Mouse (Mus musculus) forebrain, embryonic 11.5 days (tissue): ENCODE results near the gene Rnf212b. TPM values are rescaled to one million over a fixed set of nuclear protein-coding genes. Genes with fewer than 3 reads are reported as not detected.

Experiments used
- ATAC-seq: fragments of 200-750 bp; cut with Nextera tagmentation; replicated peaks from 2 replicates; pipeline ENCODE4 v1.8.0; 2017; ENCODE audit warnings: moderate TSS enrichment; ENCODE audit not compliant: low FRiP score
- DNase-seq: peaks from one replicate; pipeline ENCODE4 v3.0.0-alpha.2; 2017; ENCODE audit warnings: low spot score
- H3K27ac ChIP-seq: fragments of 300-500 bp; sonication (generic); 2 replicates; pipeline ENCODE4 v1.5.1; 2014; ENCODE audit warnings: low read depth, low read length
- H3K27me3 ChIP-seq: fragments of 300-500 bp; sonication (generic); 2 replicates; pipeline ENCODE4 v1.6.1; 2014; ENCODE audit warnings: mild to moderate bottlenecking, low read length, mixed read lengths; ENCODE audit not compliant: control insufficient read depth, insufficient read depth
- H3K36me3 ChIP-seq: fragments of 300-500 bp; sonication (generic); 2 replicates; pipeline ENCODE4 v1.6.1; 2014; ENCODE audit warnings: mild to moderate bottlenecking, low read length, moderate library complexity, mixed read lengths; ENCODE audit not compliant: control insufficient read depth, insufficient read depth
- H3K4me1 ChIP-seq: fragments of 300-500 bp; sonication (generic); replicated peaks from 2 replicates; pipeline ENCODE4 v1.6.1; 2014; ENCODE audit warnings: low read length, mixed read lengths; ENCODE audit not compliant: control insufficient read depth, insufficient read depth
- H3K4me2 ChIP-seq: fragments of 300-500 bp; sonication (generic); 2 replicates; pipeline ENCODE4 v1.6.1; 2014; ENCODE audit warnings: low read depth, mild to moderate bottlenecking, low read length, moderate library complexity, mixed read lengths; ENCODE audit not compliant: severe bottlenecking
- H3K4me3 ChIP-seq: fragments of 300-500 bp; sonication (generic); 2 replicates; pipeline ENCODE4 v1.5.1; 2014; ENCODE audit warnings: low read depth, low read length
- H3K9ac ChIP-seq: fragments of 300-500 bp; sonication (generic); 2 replicates; pipeline ENCODE4 v1.6.1; 2014; ENCODE audit warnings: low read length
- H3K9me3 ChIP-seq: fragments of 300-500 bp; sonication (generic); 2 replicates; pipeline ENCODE4 v1.6.1; 2016; ENCODE audit warnings: low read length, mixed read lengths; ENCODE audit not compliant: control insufficient read depth
- WGBS: fragments of 180-500 bp; shearing (Covaris S2); extraction: QIAGEN DNeasy Blood & Tissue Kit; methylation state at CpG from one replicate; pipeline ENCODE4 v1.1.7; 2014; 5-methylcytosine and 5-hydroxymethylcytosine counted together
- polyA plus RNA-seq: library from polyadenylated mRNA; unstranded; fragments of >200 nt; fragmentation: Nextera tagmentation; extraction: Ambion mirVana; gene quantifications from 2 replicates; pipeline ENCODE4 v1.2.1, GENCODE M21; 2014

The Rnf212b gene
- polyA plus RNA-seq, 1 experiment from 2014 or later, result not detected

- H3K27ac ChIP-seq, result no peak overlapping the region
- H3K36me3 ChIP-seq, result no peaks in the 10 kb centered on the region
- no peak for DNase-seq
- H3K4me3 ChIP-seq, result no peak overlapping the region
- 87% methylated on average over 9 of the region's 9 CpGs for WGBS
- no peak overlapping the region for H3K4me2 ChIP-seq
- no peaks in the 10 kb centered on the region for H3K9me3 ChIP-seq
- no peak overlapping the region for H3K9ac ChIP-seq
- H3K4me1 ChIP-seq, result no peaks in the 10 kb centered on the region
- no peak for ATAC-seq
- peaks cover 21% of the 10 kb centered on the region; the same call in 1 of the 2 replicates for H3K27me3 ChIP-seq
Observed at GRCm38 (mm10) chr14:54780084-54780483, 33.9 kb upstream of the Rnf212b start.

GRCm38 (mm10) chr14:54780836-54781609 is 32.9 kb upstream of the Rnf212b start:
- Histone ChIP-seq H3K4me1 (no peaks in the 10 kb centered on the region), H3K9me3 (no peaks in the 10 kb centered on the region), H3K4me3 (peak overlapping the region; percentile 47), H3K27me3 (peaks cover 21% of the 10 kb centered on the region; the same call in 1 of the 2 replicates), H3K9ac (peak overlapping the region; percentile 43), H3K27ac (no peak overlapping the region), H3K36me3 (no peaks in the 10 kb centered on the region), H3K4me2 (peak overlapping the region; percentile 63)
- ATAC-seq (peak; percentile 49; the same call in 1 of the 2 replicates), DNase-seq (peak; percentile 68)
- 3% methylated on average over 35 of the region's 35 CpGs for WGBS

- H3K27me3 ChIP-seq, result peaks cover 21% of the 10 kb centered on the region; the same call in 1 of the 2 replicates
- DNase-seq (peak; percentile 79), ATAC-seq (peak; percentile 66)
- peak within 1 kb of the TSS; percentile 43 for H3K9ac ChIP-seq
- peak within 1 kb of the TSS; percentile 47 for H3K4me3 ChIP-seq
- H3K9me3 ChIP-seq, result no peaks in the 10 kb centered on the region
- no peaks in the 10 kb centered on the region for H3K36me3 ChIP-seq
- peak within 1 kb of the TSS; percentile 63 for H3K4me2 ChIP-seq
- no peak within 1 kb of the TSS for H3K27ac ChIP-seq
- no peaks in the 10 kb centered on the region for H3K4me1 ChIP-seq
- WGBS, result 1% methylated on average over 37 of the region's 37 CpGs
Observed at GRCm38 (mm10) chr14:54781610-54782365, 32.2 kb upstream of the Rnf212b start, which contains the start of gene Slc7a8. Gene Slc7a8 (minus strand): TSS chr14:54781946.

GRCm38 (mm10) chr14:54782971-54783370 is 31.0 kb upstream of the Rnf212b start:
- no peak overlapping the region for H3K4me3 ChIP-seq
- no peaks in the 10 kb centered on the region for H3K36me3 ChIP-seq
- H3K27me3 ChIP-seq, result peaks cover 21% of the 10 kb centered on the region; the same call in 1 of the 2 replicates
- no peaks in the 10 kb centered on the region; the same call in 1 of the 2 replicates for H3K9me3 ChIP-seq
- DNase-seq (no peak), ATAC-seq (no peak)
- no peak overlapping the region for H3K9ac ChIP-seq
- no peak overlapping the region for H3K4me2 ChIP-seq
- H3K4me1 ChIP-seq, result no peaks in the 10 kb centered on the region
- WGBS, result 90% methylated on average over 6 of the region's 6 CpGs
- H3K27ac ChIP-seq, result no peak overlapping the region

GRCm38 (mm10) chr14:54785898-54786297 is 28.0 kb upstream of the Rnf212b start:
- Histone ChIP-seq H3K9ac (no peak overlapping the region), H3K36me3 (no peaks in the 10 kb centered on the region), H3K9me3 (no peaks in the 10 kb centered on the region; the same call in 1 of the 2 replicates), H3K4me1 (no peaks in the 10 kb centered on the region), H3K27ac (no peak overlapping the region), H3K4me3 (no peak overlapping the region), H3K27me3 (peaks cover 10% of the 10 kb centered on the region; the same call in 1 of the 2 replicates), H3K4me2 (no peak overlapping the region)
- 46% methylated on average over 4 of the region's 4 CpGs for WGBS
- no peak for ATAC-seq
- DNase-seq, result peak; percentile 80

- no peaks in the 10 kb centered on the region for H3K4me1 ChIP-seq
- DNase-seq (no peak), ATAC-seq (no peak)
- no peak overlapping the region for H3K4me3 ChIP-seq
- H3K9me3 ChIP-seq, result no peaks in the 10 kb centered on the region; the same call in 1 of the 2 replicates
- no peak overlapping the region for H3K4me2 ChIP-seq
- no peak overlapping the region for H3K27ac ChIP-seq
- no peak overlapping the region for H3K9ac ChIP-seq
- 79% methylated on average over 10 of the region's 10 CpGs for WGBS
- H3K36me3 ChIP-seq, result no peaks in the 10 kb centered on the region
- peaks cover 10% of the 10 kb centered on the region; the same call in 1 of the 2 replicates for H3K27me3 ChIP-seq
Observed at GRCm38 (mm10) chr14:54786489-54786888, 27.5 kb upstream of the Rnf212b start.

- H3K27me3 ChIP-seq, result peaks cover 7% of the 10 kb centered on the region; the same call in 1 of the 2 replicates
- H3K9ac ChIP-seq, result no peak overlapping the region
- H3K4me3 ChIP-seq, result no peak overlapping the region
- H3K27ac ChIP-seq, result no peak overlapping the region
- 50% methylated on average over 4 of the region's 4 CpGs for WGBS
- no peak overlapping the region for H3K4me2 ChIP-seq
- no peaks in the 10 kb centered on the region; the same call in 1 of the 2 replicates for H3K9me3 ChIP-seq
- DNase-seq (no peak), ATAC-seq (no peak)
- H3K4me1 ChIP-seq, result no peaks in the 10 kb centered on the region
- no peaks in the 10 kb centered on the region for H3K36me3 ChIP-seq
Observed at GRCm38 (mm10) chr14:54787226-54787625, 26.7 kb upstream of the Rnf212b start.

GRCm38 (mm10) chr14:54788231-54788630 is 25.7 kb upstream of the Rnf212b start:
- Histone ChIP-seq H3K4me1 (no peaks in the 10 kb centered on the region), H3K4me2 (no peak overlapping the region), H3K27ac (no peak overlapping the region), H3K9me3 (no peaks in the 10 kb centered on the region; the same call in 1 of the 2 replicates), H3K27me3 (peaks cover 2% of the 10 kb centered on the region; the same call in 1 of the 2 replicates), H3K4me3 (no peak overlapping the region), H3K36me3 (no peaks in the 10 kb centered on the region), H3K9ac (no peak overlapping the region)
- ATAC-seq (no peak), DNase-seq (no peak)
- WGBS, result 96% methylated on average over 5 of the region's 5 CpGs
